Mouse (Mus musculus) gastrocnemius, postnatal 25 days (tissue): Measurements from ENCODE around the gene Mei1. TPM values are rescaled to one million over a fixed set of nuclear protein-coding genes. Genes with fewer than 3 reads are reported as not detected.
"Not testable (repeated sequence)": the region's sequence is repeated elsewhere in the genome, so short reads cannot be mapped to it uniquely, and the experiment has no call there.

ENCODE experiments used
- DNase-seq: peaks from one replicate; pipeline ENCODE4 v3.0.0; 2022
- total RNA-seq, 2 experiments: library from RNA; stranded (reverse); gene quantifications; 1 replicate in 1 of 2; 2 replicates in 1 of 2; pipeline ENCODE4 v1.2.3; 2021

The Mei1 gene
- total RNA-seq, 2 experiments from 2014 or later = 0.08 to 0.24 TPM

- no peak for DNase-seq
Measured at GRCm38 (mm10) chr15:82085606-82086005, 15.8 kb downstream of the Mei1 start.

- DNase-seq = no peak
Measured at GRCm38 (mm10) chr15:82086131-82086530, 16.3 kb downstream of the Mei1 start.

GRCm38 (mm10) chr15:82087266-82087665, 17.5 kb downstream of the Mei1 start:
- DNase-seq = no peak

- DNase-seq = no peak
Measured at GRCm38 (mm10) chr15:82091061-82091460, 21.3 kb downstream of the Mei1 start.

- no peak for DNase-seq
Measured at GRCm38 (mm10) chr15:82106953-82107555, 37.3 kb downstream of the Mei1 start.

- DNase-seq = no peak
Measured at GRCm38 (mm10) chr15:82120544-82120943, 50.7 kb downstream of the Mei1 start.

- not testable (repeated sequence) for DNase-seq
Measured at GRCm38 (mm10) chr15:82126690-82127089, 56.9 kb downstream of the Mei1 start.

- DNase-seq = peak; percentile 97
Measured at GRCm38 (mm10) chr15:82127426-82128374, 57.9 kb downstream of the Mei1 start, which contains the start of gene Ccdc134. Gene Ccdc134, plus strand, starts transcription at chr15:82127922.

- DNase-seq = no peak
Measured at GRCm38 (mm10) chr15:82128398-82128797, 58.6 kb downstream of the Mei1 start.

GRCm38 (mm10) chr15:82130599-82130998, 60.8 kb downstream of the Mei1 start:
- DNase-seq = no peak

GRCm38 (mm10) chr15:82135372-82135771, 65.6 kb downstream of the Mei1 start:
- peak; percentile 77 for DNase-seq

GRCm38 (mm10) chr15:82138565-82138964, 68.8 kb downstream of the Mei1 start:
- peak; percentile 27 for DNase-seq

- DNase-seq = no peak
Measured at GRCm38 (mm10) chr15:82139196-82139595, 69.4 kb downstream of the Mei1 start.

- no peak for DNase-seq
Measured at GRCm38 (mm10) chr15:82140355-82140754, 70.6 kb downstream of the Mei1 start.

GRCm38 (mm10) chr15:82144157-82144556, 74.4 kb downstream of the Mei1 start:
- no peak for DNase-seq

GRCm38 (mm10) chr15:82145408-82145807, 75.6 kb downstream of the Mei1 start:
- DNase-seq = no peak

GRCm38 (mm10) chr15:82145851-82146769, 76.3 kb downstream of the Mei1 start:
- no peak for DNase-seq

- peak; percentile 99 for DNase-seq
Measured at GRCm38 (mm10) chr15:82146770-82147610, 77.2 kb downstream of the Mei1 start, which contains the start of gene Srebf2. Gene Srebf2, plus strand, starts transcription at chr15:82147181.

- peak; percentile 61 for DNase-seq
Measured at GRCm38 (mm10) chr15:82147611-82148111, 77.9 kb downstream of the Mei1 start.

- no peak for DNase-seq
Measured at GRCm38 (mm10) chr15:82148510-82148911, 78.7 kb downstream of the Mei1 start.

GRCm38 (mm10) chr15:82150042-82150441, 80.2 kb downstream of the Mei1 start:
- DNase-seq = no peak
